Mouse (Mus musculus) layer of hippocampus, postnatal 10 days (tissue): ENCODE results near the gene Olfr1277. TPM values are rescaled to one million over a fixed set of nuclear protein-coding genes. Genes with fewer than 3 reads are reported as not detected.

Experiments used
- DNase-seq, 2 experiments: peaks; one replicate each; pipeline ENCODE4 v3.0.0; 2021; ENCODE audit warnings: low spot score in 2 of 2
- long read RNA-seq: library from polyadenylated mRNA; stranded (forward); transcript quantifications from one replicate; pipeline ENCODE4 v2.0.0, GENCODE M21; 2023
- total RNA-seq, 2 experiments: library from RNA; stranded (reverse); gene quantifications; 2 replicates each; pipeline ENCODE4 v1.2.3; 2021

Gene Olfr1277
- total RNA-seq = not detected
- long read RNA-seq = 0 reads

DNA sequence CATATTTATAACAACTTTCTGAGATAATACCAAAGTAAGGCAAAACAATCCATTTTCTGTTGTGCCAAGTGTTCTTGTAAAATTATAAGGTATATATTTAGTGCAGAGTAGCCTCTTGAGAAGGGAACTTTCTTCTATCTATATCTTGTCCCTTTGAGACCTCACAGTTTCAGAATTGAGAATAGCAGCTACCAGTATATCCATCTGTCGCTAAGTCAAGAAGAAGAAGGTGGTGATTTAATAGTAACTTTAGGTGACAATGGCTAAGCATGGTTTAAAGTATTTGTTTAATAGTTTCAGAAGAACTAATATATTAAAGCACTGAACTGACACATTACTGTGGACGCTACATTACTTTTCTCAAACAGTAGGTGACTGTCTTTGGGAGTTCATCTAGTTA is at the start of gene Olfr1277:
Gene Olfr1277 (minus strand): TSS at position 101 of the 400 bp plus-strand sequence.
- DNase-seq = no peak

DNA sequence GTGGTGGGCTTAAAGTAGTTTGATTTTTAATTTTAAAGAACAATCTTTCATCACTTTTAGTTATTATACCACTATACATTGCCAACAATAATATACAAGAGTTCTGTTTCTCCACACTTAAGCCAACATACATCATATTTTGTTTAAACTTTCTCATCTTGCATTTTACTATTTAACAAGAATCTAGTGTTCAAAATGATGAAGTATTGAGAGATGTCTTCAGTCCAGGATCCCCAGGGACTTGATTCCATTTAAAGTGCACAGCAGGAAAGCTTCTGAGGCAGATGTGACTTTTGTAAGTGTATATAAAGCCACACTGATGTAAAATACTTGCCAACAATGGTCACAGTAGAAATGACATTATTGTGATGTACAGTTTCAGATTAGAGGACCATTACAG is 39.8 kb upstream of the Olfr1277 start, which contains the start of gene Olfr1280:
Gene Olfr1280 (plus strand): TSS at position 301 of the 400 bp plus-strand sequence.
- DNase-seq = no peak

DNA sequence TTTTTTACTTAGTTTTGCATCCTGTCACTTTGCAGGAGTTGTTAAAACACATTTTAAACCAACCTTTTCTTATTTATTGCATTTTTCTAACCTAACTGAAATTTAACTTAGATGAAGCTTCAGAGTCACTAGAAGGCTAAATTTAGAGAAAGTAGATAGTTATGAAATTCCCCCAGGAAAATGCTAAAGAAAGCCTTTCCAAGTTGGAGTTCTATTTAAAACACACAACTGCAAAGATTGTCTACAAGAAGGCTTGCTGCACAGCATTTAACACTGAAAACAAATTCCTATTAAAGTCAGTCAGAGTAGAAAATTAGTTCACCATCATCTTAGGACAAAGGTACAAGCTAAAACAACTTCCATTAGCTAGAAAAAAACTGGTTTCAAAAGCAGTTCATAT is 26.5 kb upstream of the Olfr1277 start, which contains the start of gene Olfr1279:
Gene Olfr1279 (plus strand): TSS at position 262 of the 400 bp plus-strand sequence.
- DNase-seq = no peak

DNA sequence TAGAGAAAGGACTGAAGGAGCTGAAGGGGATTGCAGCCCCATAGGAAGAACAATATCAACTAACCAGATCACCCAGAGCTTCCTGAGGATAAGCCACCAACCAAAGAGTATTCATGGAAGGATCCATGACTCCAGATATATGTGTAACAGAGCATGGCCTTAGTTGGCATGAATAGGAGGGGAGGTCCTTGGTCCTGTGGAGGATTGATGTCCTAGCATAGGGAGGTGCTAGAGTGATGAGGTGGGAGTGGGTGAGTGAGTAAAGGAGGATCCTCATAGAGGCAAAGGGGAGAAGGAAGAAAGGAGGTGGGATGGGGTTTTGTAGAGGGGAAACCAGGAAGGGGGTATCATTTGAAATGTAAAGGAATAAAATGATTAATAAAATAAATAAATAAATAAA is 24.6 kb upstream of the Olfr1277 start:
- DNase-seq = no peak

DNA sequence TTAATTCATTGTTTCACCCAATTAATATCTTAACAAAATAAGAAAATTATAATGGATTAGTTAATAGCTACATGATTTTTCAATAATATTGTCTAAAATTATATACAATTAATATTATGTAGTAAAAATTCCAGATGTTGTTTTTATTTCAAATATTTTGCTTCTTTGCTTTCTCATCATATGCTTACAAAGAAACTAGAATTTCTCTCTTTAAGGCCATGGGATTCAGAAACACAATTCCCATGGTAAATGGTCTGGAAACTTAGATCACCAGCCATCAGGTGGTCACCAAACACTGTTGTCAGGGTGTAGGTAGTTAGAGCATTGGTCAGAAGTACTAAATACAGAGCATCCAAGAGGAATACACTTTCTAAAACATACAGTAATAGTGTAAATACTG is 15.9 kb upstream of the Olfr1277 start, which contains the start of gene Olfr1278:
Gene Olfr1278 (plus strand): TSS at position 301 of the 400 bp plus-strand sequence.
- no peak for DNase-seq

DNA sequence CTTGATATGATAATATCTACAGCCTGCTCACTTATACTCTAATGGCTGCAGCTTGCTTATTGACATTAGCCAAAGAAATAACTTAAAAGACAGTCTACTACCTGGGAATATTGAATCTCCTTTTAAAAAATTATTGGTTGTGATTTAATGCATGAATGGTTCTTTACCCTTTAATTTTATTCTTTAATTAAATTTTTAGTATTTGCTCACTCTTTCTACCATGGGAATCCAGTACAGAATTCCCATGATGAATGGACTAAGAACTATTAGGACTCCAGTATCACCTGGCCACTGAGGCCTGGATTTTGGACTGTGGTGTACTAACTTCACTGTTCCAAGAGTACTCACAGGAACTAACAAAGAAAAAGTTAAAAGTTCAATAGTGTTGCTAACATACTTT is 19.7 kb downstream of the Olfr1277 start, which contains the start of gene Olfr1276:
Gene Olfr1276 (plus strand): TSS at position 301 of the 400 bp plus-strand sequence.
- no peak for DNase-seq

DNA sequence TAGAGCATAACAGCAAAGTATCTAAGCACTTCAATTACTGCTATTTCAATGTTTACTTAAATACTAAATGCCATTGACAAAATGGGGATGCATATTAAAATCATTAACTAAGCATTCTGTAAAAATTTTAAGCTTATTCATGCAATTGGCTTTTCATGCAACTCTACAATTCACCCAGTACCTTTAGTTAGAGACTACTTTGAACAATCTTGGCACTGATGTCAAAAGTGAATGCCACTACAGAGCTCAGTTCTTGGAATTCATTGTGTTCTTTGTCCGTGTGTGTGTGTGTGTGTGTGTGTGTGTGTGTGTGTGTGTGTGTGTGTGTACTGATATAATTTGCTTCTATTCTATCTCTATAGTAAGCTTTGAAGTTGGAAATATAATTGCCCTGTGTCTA is 38.7 kb downstream of the Olfr1277 start, which contains the start of gene Olfr1275:
Gene Olfr1275 (minus strand): TSS at position 101 of the 400 bp plus-strand sequence.
- no peak for DNase-seq

DNA sequence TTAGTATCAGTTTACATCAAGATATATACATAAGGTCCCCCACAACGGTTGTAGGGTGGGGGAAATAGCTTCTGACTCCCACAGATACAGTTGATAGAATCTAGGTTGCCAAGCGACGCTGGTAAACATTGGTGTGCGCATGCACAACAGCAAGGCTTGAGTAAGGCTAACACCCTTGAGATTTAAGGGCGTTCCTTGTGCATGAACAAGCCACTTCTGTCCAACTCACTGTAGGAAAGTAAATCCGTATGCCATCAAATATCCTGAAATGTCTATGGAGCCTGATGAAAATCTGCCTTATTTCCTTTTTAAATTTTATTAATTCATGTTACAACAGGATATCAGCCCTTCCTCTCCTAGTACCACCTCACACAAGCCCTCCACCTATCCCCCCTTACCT is 44.4 kb downstream of the Olfr1277 start, which contains the start of gene 4930430A15Rik:
Gene 4930430A15Rik (minus strand): TSS at position 101 of the 400 bp plus-strand sequence.
- DNase-seq = no peak

Other genes with a start within 250 kb of the Olfr1277 start
- not detected for gene Gm13941, start 168.1 kb downstream of the Olfr1277 start, total RNA-seq
- gene Gm15130, start 121.2 kb downstream of the Olfr1277 start, total RNA-seq = not detected
- gene 4930430A15Rik, start 44.5 kb downstream of the Olfr1277 start, total RNA-seq = not detected
- gene Olfr1275, start 38.8 kb downstream of the Olfr1277 start, total RNA-seq = not detected
- not detected for gene Olfr1276, start 19.6 kb downstream of the Olfr1277 start, total RNA-seq
- gene Olfr1278, start 16.0 kb upstream of the Olfr1277 start, total RNA-seq = not detected
- gene Olfr1279, start 26.5 kb upstream of the Olfr1277 start, total RNA-seq = not detected
- not detected for gene Olfr1280, start 39.9 kb upstream of the Olfr1277 start, total RNA-seq
- not detected for gene Olfr1281, start 52.4 kb upstream of the Olfr1277 start, total RNA-seq
- gene Olfr1282, start 62.0 kb upstream of the Olfr1277 start, total RNA-seq = not detected
- not detected for gene Olfr1283, start 92.7 kb upstream of the Olfr1277 start, total RNA-seq
- not detected for gene Olfr1284, start 101.4 kb upstream of the Olfr1277 start, total RNA-seq
- gene Olfr1286, start 149.0 kb upstream of the Olfr1277 start, total RNA-seq = not detected
- gene Olfr1287, start 175.0 kb upstream of the Olfr1277 start, total RNA-seq = not detected
- gene Olfr1288, start 200.0 kb upstream of the Olfr1277 start, total RNA-seq = not detected
- not detected for gene Olfr1289, start 206.7 kb upstream of the Olfr1277 start, total RNA-seq
- not detected for gene Olfr1290, start 219.7 kb upstream of the Olfr1277 start, total RNA-seq
- gene Olfr1291-ps1, start 223.1 kb upstream of the Olfr1277 start, total RNA-seq = not detected